Mouse (Mus musculus): ENCODE measurements around the gene Gpr37.

Gene Gpr37

GRCm38 (mm10) chr6:25690629-25691028 is at the start of gene Gpr37:
Gene Gpr37, minus strand, starts transcription at chr6:25690729.
- no peak for DNase-seq (ENCODE audit: low read depth, low spot score)

- no peak for DNase-seq (ENCODE audit: low read depth, low spot score)
Measured at GRCm38 (mm10) chr6:25736533-25736932, 46.0 kb upstream of the Gpr37 start.

- DNase-seq (ENCODE audit: low read depth, low spot score): no peak
Measured at GRCm38 (mm10) chr6:25726560-25726959, 36.0 kb upstream of the Gpr37 start.

GRCm38 (mm10) chr6:25710601-25711000 is 20.1 kb upstream of the Gpr37 start:
- no peak for DNase-seq (ENCODE audit: low read depth, low spot score)

- DNase-seq (ENCODE audit: low read depth, low spot score): peak; percentile 29
Measured at GRCm38 (mm10) chr6:25709250-25709895, 18.8 kb upstream of the Gpr37 start.

- no peak for DNase-seq (ENCODE audit: low read depth, low spot score)
Measured at GRCm38 (mm10) chr6:25699956-25700355, 9.4 kb upstream of the Gpr37 start.

GRCm38 (mm10) chr6:25690284-25690605 is 284 bp downstream of the Gpr37 start:
- peak; percentile 66 for DNase-seq (ENCODE audit: low read depth, low spot score)

- peak; percentile 41 for DNase-seq (ENCODE audit: low read depth, low spot score)
Measured at GRCm38 (mm10) chr6:25689520-25690283, 827 bp downstream of the Gpr37 start.

GRCm38 (mm10) chr6:25688927-25689519 is 1.5 kb downstream of the Gpr37 start:
- peak; percentile 32 for DNase-seq (ENCODE audit: low read depth, low spot score)

GRCm38 (mm10) chr6:25686760-25687200 is 3.7 kb downstream of the Gpr37 start:
- DNase-seq (ENCODE audit: low read depth, low spot score): no peak

- DNase-seq (ENCODE audit: low read depth, low spot score): no peak
Measured at GRCm38 (mm10) chr6:25684391-25684790, 6.1 kb downstream of the Gpr37 start.

- no peak for DNase-seq (ENCODE audit: low read depth, low spot score)
Measured at GRCm38 (mm10) chr6:25675111-25675510, 15.4 kb downstream of the Gpr37 start.

- DNase-seq (ENCODE audit: low read depth, low spot score): no peak
Measured at GRCm38 (mm10) chr6:25673801-25674200, 16.7 kb downstream of the Gpr37 start.

- no peak for DNase-seq (ENCODE audit: low read depth, low spot score)
Measured at GRCm38 (mm10) chr6:25670150-25670549, 20.4 kb downstream of the Gpr37 start.

GRCm38 (mm10) chr6:25663942-25664341 is 26.6 kb downstream of the Gpr37 start:
- DNase-seq (ENCODE audit: low read depth, low spot score): no peak

GRCm38 (mm10) chr6:25659924-25660675 is 30.4 kb downstream of the Gpr37 start:
- no peak for DNase-seq (ENCODE audit: low read depth, low spot score)
